Mouse (Mus musculus) forebrain, embryonic 11.5 days (tissue): ENCODE data around the gene Onecut3. TPM values are rescaled to one million over a fixed set of nuclear protein-coding genes. Genes with fewer than 3 reads are reported as not detected.
A peak's percentile ranks its signal among the peaks of the same experiment; 100 is the strongest.

Experiments used
- ATAC-seq: fragments of 200-750 bp; cut with Nextera tagmentation; replicated peaks from 2 replicates; pipeline ENCODE4 v1.8.0; 2017; ENCODE audit warnings: moderate TSS enrichment; ENCODE audit not compliant: low FRiP score
- DNase-seq: peaks from one replicate; pipeline ENCODE4 v3.0.0-alpha.2; 2017; ENCODE audit warnings: low spot score
- H3K27ac ChIP-seq: fragments of 300-500 bp; sonication (generic); 2 replicates; pipeline ENCODE4 v1.5.1; 2014; ENCODE audit warnings: low read depth, low read length
- H3K27me3 ChIP-seq: fragments of 300-500 bp; sonication (generic); 2 replicates; pipeline ENCODE4 v1.6.1; 2014; ENCODE audit warnings: mild to moderate bottlenecking, low read length, mixed read lengths; ENCODE audit not compliant: control insufficient read depth, insufficient read depth
- H3K36me3 ChIP-seq: fragments of 300-500 bp; sonication (generic); 2 replicates; pipeline ENCODE4 v1.6.1; 2014; ENCODE audit warnings: mild to moderate bottlenecking, low read length, moderate library complexity, mixed read lengths; ENCODE audit not compliant: control insufficient read depth, insufficient read depth
- H3K4me1 ChIP-seq: fragments of 300-500 bp; sonication (generic); replicated peaks from 2 replicates; pipeline ENCODE4 v1.6.1; 2014; ENCODE audit warnings: low read length, mixed read lengths; ENCODE audit not compliant: control insufficient read depth, insufficient read depth
- H3K4me2 ChIP-seq: fragments of 300-500 bp; sonication (generic); 2 replicates; pipeline ENCODE4 v1.6.1; 2014; ENCODE audit warnings: low read depth, mild to moderate bottlenecking, low read length, moderate library complexity, mixed read lengths; ENCODE audit not compliant: severe bottlenecking
- H3K4me3 ChIP-seq: fragments of 300-500 bp; sonication (generic); 2 replicates; pipeline ENCODE4 v1.5.1; 2014; ENCODE audit warnings: low read depth, low read length
- H3K9ac ChIP-seq: fragments of 300-500 bp; sonication (generic); 2 replicates; pipeline ENCODE4 v1.6.1; 2014; ENCODE audit warnings: low read length
- H3K9me3 ChIP-seq: fragments of 300-500 bp; sonication (generic); 2 replicates; pipeline ENCODE4 v1.6.1; 2016; ENCODE audit warnings: low read length, mixed read lengths; ENCODE audit not compliant: control insufficient read depth
- WGBS: fragments of 180-500 bp; shearing (Covaris S2); extraction: QIAGEN DNeasy Blood & Tissue Kit; methylation state at CpG from one replicate; pipeline ENCODE4 v1.1.7; 2014; 5-methylcytosine and 5-hydroxymethylcytosine counted together
- polyA plus RNA-seq: library from polyadenylated mRNA; unstranded; fragments of >200 nt; fragmentation: Nextera tagmentation; extraction: Ambion mirVana; gene quantifications from 2 replicates; pipeline ENCODE4 v1.2.1, GENCODE M21; 2014

Onecut3 gene
- polyA plus RNA-seq, 1 experiment from 2014 or later = 0.53 TPM

DNA sequence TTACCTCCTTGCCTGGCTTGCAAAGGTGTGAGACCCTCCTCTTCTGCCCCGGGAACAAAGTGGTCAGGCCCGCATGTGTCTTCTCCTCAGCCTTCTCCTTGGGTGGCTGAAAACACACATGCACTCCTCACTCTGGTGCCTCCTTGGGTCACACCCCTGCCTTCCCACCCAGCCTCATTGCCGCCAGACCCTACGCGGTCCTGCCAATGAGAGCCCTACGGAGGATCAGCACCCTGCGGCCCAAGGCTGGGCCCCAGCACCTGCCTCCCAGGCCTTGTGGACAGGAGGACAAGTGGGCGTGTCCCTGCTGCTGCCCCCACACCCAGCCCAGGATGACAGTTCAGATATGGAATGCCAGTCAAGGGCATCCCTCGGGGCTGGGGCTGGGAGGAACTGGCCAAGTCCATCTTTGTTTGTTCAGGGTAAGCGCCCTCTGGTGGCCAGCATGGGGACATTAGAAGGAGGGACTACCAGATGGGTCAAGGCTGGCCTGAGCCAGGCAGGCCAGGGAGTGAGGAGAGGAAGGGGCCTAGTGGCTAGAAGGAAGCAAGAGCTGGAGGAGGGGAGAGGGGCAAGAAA is 53.9 kb downstream of the Onecut3 start:
- no peaks in the 10 kb centered on the region for H3K27me3 ChIP-seq
- DNase-seq (peak; percentile 86), ATAC-seq (0 out of 2 replicates have a peak, but pooled peaks have one; percentile 47)
- H3K4me2 ChIP-seq = no peak overlapping the region
- no peaks in the 10 kb centered on the region for H3K9me3 ChIP-seq
- no peak overlapping the region for H3K4me3 ChIP-seq
- H3K27ac ChIP-seq = no peak overlapping the region
- no peaks in the 10 kb centered on the region for H3K4me1 ChIP-seq
- no peak overlapping the region for H3K9ac ChIP-seq
- H3K36me3 ChIP-seq = peaks cover 19% of the 10 kb centered on the region; the same call in 1 of the 2 replicates
- 76% methylated on average over 10 of the region's 10 CpGs for WGBS

DNA sequence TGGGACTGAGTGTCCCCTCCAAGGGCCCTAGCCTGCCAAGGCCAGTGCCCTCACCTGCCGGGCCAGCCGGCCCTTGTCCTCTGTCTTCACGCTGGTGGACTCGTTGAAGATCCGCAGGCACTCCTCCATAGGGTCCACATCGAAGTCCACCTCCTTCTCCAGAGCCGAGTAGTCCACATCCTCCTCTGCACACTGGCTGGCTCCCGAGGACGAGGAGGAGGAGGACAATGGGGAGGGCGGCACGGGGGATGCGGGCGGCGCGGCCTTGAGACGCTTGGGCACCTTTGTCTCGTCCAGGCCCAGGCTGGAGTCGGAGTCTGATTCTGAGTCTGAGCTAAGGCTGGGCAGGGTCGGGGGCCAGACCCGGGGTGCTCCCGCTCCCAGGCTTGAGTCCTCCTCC is 54.6 kb downstream of the Onecut3 start:
- no peak for DNase-seq
- 97% methylated on average over 21 of the region's 21 CpGs for WGBS
- Histone ChIP-seq H3K4me3 (no peak overlapping the region), H3K36me3 (peaks cover 14% of the 10 kb centered on the region; the same call in 1 of the 2 replicates), H3K9me3 (no peaks in the 10 kb centered on the region), H3K27ac (no peak overlapping the region), H3K4me1 (no peaks in the 10 kb centered on the region), H3K4me2 (no peak overlapping the region), H3K9ac (no peak overlapping the region), H3K27me3 (no peaks in the 10 kb centered on the region)
- no peak for ATAC-seq

GRCm38 (mm10) chr10:80552364-80552763 is 57.7 kb downstream of the Onecut3 start:
- no peak for ATAC-seq
- Histone ChIP-seq H3K4me1 (no peaks in the 10 kb centered on the region), H3K27me3 (no peaks in the 10 kb centered on the region), H3K4me2 (no peak overlapping the region), H3K27ac (no peak overlapping the region), H3K36me3 (peaks cover 8% of the 10 kb centered on the region; the same call in 1 of the 2 replicates), H3K9me3 (no peaks in the 10 kb centered on the region), H3K9ac (no peak overlapping the region), H3K4me3 (no peak overlapping the region)
- 66% methylated on average over 9 of the region's 9 CpGs for WGBS
- DNase-seq = no peak

- H3K4me2 ChIP-seq = no peak overlapping the region
- ATAC-seq = no peak
- H3K27me3 ChIP-seq = no peaks in the 10 kb centered on the region
- H3K36me3 ChIP-seq = peaks cover 5% of the 10 kb centered on the region; the same call in 1 of the 2 replicates
- no peak for DNase-seq
- H3K4me3 ChIP-seq = no peak overlapping the region
- H3K9me3 ChIP-seq = no peaks in the 10 kb centered on the region
- H3K27ac ChIP-seq = no peak overlapping the region
- no peak overlapping the region for H3K9ac ChIP-seq
- 93% methylated on average over 8 of the region's 8 CpGs for WGBS
- H3K4me1 ChIP-seq = no peaks in the 10 kb centered on the region
These were observed 58.9 kb downstream of the Onecut3 start for GRCm38 (mm10) chr10:80553575-80553974.

DNA sequence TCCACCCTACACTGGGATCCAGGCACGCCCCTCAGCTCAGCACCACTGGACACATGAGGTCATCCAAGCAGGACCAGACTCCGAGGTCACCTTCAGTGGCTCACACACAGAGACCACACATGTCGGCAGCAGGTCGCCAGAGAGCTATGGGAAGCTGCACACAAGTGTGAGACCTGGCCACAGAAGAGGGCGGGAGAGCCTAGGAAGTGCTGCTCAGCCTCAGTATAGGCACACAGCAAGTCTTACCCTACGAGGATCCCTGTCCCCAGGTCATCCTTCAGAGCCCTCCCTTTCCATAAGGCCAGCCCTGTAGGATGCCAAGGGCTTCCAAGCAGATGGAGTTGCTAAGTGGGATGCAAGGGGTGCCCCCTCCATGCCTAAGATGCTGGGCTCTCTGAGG is 59.4 kb downstream of the Onecut3 start:
- WGBS = 85% methylated on average over 6 of the region's 6 CpGs
- no peak for ATAC-seq
- Histone ChIP-seq H3K9me3 (no peaks in the 10 kb centered on the region), H3K9ac (no peak overlapping the region), H3K4me1 (no peaks in the 10 kb centered on the region), H3K27me3 (no peaks in the 10 kb centered on the region), H3K4me2 (no peak overlapping the region), H3K27ac (no peak overlapping the region), H3K4me3 (no peak overlapping the region), H3K36me3 (peaks cover 5% of the 10 kb centered on the region; the same call in 1 of the 2 replicates)
- no peak for DNase-seq

DNA sequence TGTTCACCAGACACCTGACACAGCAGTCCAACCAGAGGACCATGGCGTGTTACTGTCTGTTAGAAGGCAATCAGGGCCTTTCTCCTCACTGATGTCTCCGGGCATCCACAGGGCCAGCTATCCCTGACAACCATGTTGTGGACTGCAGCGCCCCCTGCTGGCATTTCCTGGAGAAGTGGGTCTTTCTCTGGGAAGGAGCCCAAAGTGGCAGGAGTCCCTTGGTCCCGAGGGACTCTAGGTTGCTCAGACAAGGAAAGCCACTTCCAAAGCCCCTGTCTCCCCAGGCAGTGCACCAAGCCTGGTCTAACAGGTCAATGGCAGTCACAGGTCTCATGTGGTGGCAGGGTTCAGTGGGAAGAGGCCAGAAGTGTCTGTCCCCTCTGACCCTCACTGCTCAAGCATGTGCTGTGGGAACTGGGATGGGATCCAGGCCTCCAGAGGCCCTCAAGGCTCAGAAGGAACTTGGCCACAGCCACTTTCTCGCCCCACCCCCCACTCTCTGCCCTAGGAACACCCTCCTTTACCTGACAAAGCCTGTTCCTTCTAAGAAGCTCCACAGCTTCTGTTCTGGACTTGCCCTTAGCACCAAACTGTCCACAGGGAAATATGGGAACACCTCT is 62.8 kb downstream of the Onecut3 start:
- H3K9ac ChIP-seq = no peak overlapping the region
- 38% methylated on average over 5 of the region's 5 CpGs for WGBS
- no peak overlapping the region for H3K4me2 ChIP-seq
- no peaks in the 10 kb centered on the region for H3K36me3 ChIP-seq
- peak; percentile 88 for DNase-seq
- no peak overlapping the region for H3K27ac ChIP-seq
- H3K4me3 ChIP-seq = no peak overlapping the region
- H3K27me3 ChIP-seq = no peaks in the 10 kb centered on the region
- H3K4me1 ChIP-seq = peaks cover 6% of the 10 kb centered on the region; the same call in 1 of the 2 replicates
- no peak for ATAC-seq
- H3K9me3 ChIP-seq = no peaks in the 10 kb centered on the region

DNA sequence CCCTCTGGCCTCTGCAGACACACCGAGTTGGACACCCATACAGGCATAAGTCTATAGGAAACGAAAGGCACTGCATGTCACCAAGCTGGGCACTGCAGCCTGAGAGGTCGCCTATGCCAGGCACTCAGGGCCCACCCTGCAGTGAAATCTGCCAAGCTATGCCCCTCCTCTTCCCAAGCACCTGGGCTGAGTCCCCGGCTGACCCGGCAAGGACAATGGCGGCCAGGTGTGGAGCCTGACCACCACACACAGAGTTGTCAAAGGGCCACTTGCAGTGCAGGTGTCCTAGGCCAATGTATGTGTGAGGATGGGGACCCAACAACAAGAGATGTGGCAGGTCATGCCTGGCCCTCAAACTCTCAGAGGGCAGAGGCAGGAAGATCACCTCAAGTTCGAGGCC is 64.8 kb downstream of the Onecut3 start:
- no peak overlapping the region for H3K4me3 ChIP-seq

DNA sequence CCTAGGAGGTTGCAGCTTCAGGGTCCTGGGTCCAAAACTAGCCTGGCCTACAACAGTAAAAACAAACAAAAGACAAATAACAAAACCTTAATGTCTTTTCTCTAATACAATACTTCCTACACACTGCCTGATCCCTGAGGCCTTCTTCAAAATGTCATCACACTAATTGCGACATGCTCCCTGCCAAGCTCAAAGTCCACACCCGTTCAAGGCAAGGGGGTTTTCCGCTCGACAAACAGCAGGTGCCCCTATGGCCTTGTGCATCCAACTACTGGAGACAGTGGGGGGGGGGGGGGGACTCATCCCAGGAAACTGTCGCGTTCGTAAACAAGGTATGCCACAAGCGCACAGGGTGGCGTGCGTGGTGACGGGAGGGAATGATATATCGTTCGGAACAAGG is 66.0 kb downstream of the Onecut3 start:
- Histone ChIP-seq H3K4me2 (peak overlapping the region; percentile 81), H3K27me3 (no peaks in the 10 kb centered on the region), H3K27ac (no peak overlapping the region), H3K4me3 (peak overlapping the region; percentile 98), H3K9ac (peak overlapping the region; percentile 91), H3K4me1 (peaks cover 6% of the 10 kb centered on the region; the same call in 1 of the 2 replicates), H3K36me3 (no peaks in the 10 kb centered on the region), H3K9me3 (no peaks in the 10 kb centered on the region)
- DNase-seq (no peak), ATAC-seq (no peak)
- 5% methylated on average over 13 of the region's 13 CpGs for WGBS

More for the DNA sequence above, 64.8 kb downstream of the Onecut3 start:
- DNase-seq (no peak), ATAC-seq (no peak)
- Histone ChIP-seq H3K4me1 (peaks cover 6% of the 10 kb centered on the region; the same call in 1 of the 2 replicates), H3K27me3 (no peaks in the 10 kb centered on the region), H3K9me3 (no peaks in the 10 kb centered on the region), H3K36me3 (no peaks in the 10 kb centered on the region), H3K27ac (no peak overlapping the region), H3K4me2 (no peak overlapping the region), H3K9ac (no peak overlapping the region)
- 91% methylated on average over 7 of the region's 7 CpGs for WGBS
